Mouse (Mus musculus): ENCODE data around the gene Nolc1.

The Nolc1 gene

GRCm38 (mm10) chr19:46042476-46043011 lies 33.1 kb upstream of the Nolc1 start:
- in situ Hi-C loops (cut with MboI, MseI): no loop called here

- in situ Hi-C loops (cut with MboI, MseI): no loop called here
Measured at GRCm38 (mm10) chr19:46043380-46043779, 32.3 kb upstream of the Nolc1 start.

GRCm38 (mm10) chr19:46044271-46044992 lies 31.2 kb upstream of the Nolc1 start, which contains the start of gene Pprc1:
Gene Pprc1 (plus strand): TSS chr19:46044886.
- in situ Hi-C loops (cut with MboI, MseI): no loop called here

GRCm38 (mm10) chr19:46044993-46045695 lies 30.5 kb upstream of the Nolc1 start, which contains the start of gene Ldb1:
Gene Ldb1 (minus strand): TSS chr19:46045214.
- in situ Hi-C loops (cut with MboI, MseI): no loop called here

GRCm38 (mm10) chr19:46045696-46046311 lies 29.9 kb upstream of the Nolc1 start:
- in situ Hi-C loops (cut with MboI, MseI): no loop called here

- in situ Hi-C loops (cut with MboI, MseI): no loop called here
Measured at GRCm38 (mm10) chr19:46046621-46047025, 29.0 kb upstream of the Nolc1 start.

- in situ Hi-C loops (cut with MboI, MseI): no loop called here
Measured at GRCm38 (mm10) chr19:46047426-46047825, 28.2 kb upstream of the Nolc1 start.

GRCm38 (mm10) chr19:46049129-46049528 lies 26.5 kb upstream of the Nolc1 start:
- in situ Hi-C loops (cut with MboI, MseI): no loop called here

- in situ Hi-C loops (cut with MboI, MseI): no loop called here
Measured at GRCm38 (mm10) chr19:46050462-46050861, 25.2 kb upstream of the Nolc1 start.

GRCm38 (mm10) chr19:46055752-46056387 lies 19.8 kb upstream of the Nolc1 start:
- in situ Hi-C loops (cut with MboI, MseI): no loop called here

- in situ Hi-C loops (cut with MboI, MseI): no loop called here
Measured at GRCm38 (mm10) chr19:46056388-46056946, 19.2 kb upstream of the Nolc1 start.

GRCm38 (mm10) chr19:46056947-46057607 lies 18.6 kb upstream of the Nolc1 start:
- in situ Hi-C loops (cut with MboI, MseI): no loop called here

- in situ Hi-C loops (cut with MboI, MseI): no loop called here
Measured at GRCm38 (mm10) chr19:46058466-46058865, 17.2 kb upstream of the Nolc1 start.

GRCm38 (mm10) chr19:46060845-46061244 lies 14.8 kb upstream of the Nolc1 start:
- in situ Hi-C loops (cut with MboI, MseI): no loop called here

GRCm38 (mm10) chr19:46068054-46068453 lies 7.6 kb upstream of the Nolc1 start:
- in situ Hi-C loops (cut with MboI, MseI): no loop called here

- in situ Hi-C loops (cut with MboI, MseI): no loop called here
Measured at GRCm38 (mm10) chr19:46073285-46073684, 2.4 kb upstream of the Nolc1 start.

- in situ Hi-C loops (cut with MboI, MseI): no loop called here
Measured at GRCm38 (mm10) chr19:46074266-46074665, 1.4 kb upstream of the Nolc1 start.

GRCm38 (mm10) chr19:46078535-46078934 lies 2.9 kb downstream of the Nolc1 start:
- in situ Hi-C loops (cut with MboI, MseI): no loop called here

GRCm38 (mm10) chr19:46085185-46085584 lies 9.5 kb downstream of the Nolc1 start:
- in situ Hi-C loops (cut with MboI, MseI): no loop called here

GRCm38 (mm10) chr19:46086337-46086736 lies 10.7 kb downstream of the Nolc1 start:
- in situ Hi-C loops (cut with MboI, MseI): no loop called here

- in situ Hi-C loops (cut with MboI, MseI): no loop called here
Measured at GRCm38 (mm10) chr19:46087871-46088270, 12.2 kb downstream of the Nolc1 start.
